Mouse (Mus musculus) hindbrain, embryonic 16.5 days (tissue): Measurements from ENCODE around the gene Cst11. TPM values are rescaled to one million over a fixed set of nuclear protein-coding genes. Genes with fewer than 3 reads are reported as not detected.

ENCODE experiments used
- polyA plus RNA-seq: library from polyadenylated mRNA; unstranded; fragments of >200 nt; fragmentation: Nextera tagmentation; extraction: Ambion mirVana; gene quantifications from 2 replicates; pipeline ENCODE4 v1.2.1, GENCODE M21; 2015

Cst11 gene
- polyA plus RNA-seq, 1 experiment from 2014 or later: not detected

Other genes with a start within 250 kb of the Cst11 start
- 40.9 and 42.0 TPM in 2 replicates for gene Nxt1, start 98.9 kb downstream of the Cst11 start, polyA plus RNA-seq
- gene Gzf1, start 90.5 kb downstream of the Cst11 start, polyA plus RNA-seq: 15.0 and 17.0 TPM in 2 replicates
- 96.5 and 98.0 TPM in 2 replicates for gene Napb, start 39.0 kb downstream of the Cst11 start, polyA plus RNA-seq
- not detected in 2 replicates for gene Cstl1, start 21.1 kb downstream of the Cst11 start, polyA plus RNA-seq
- not detected in 2 replicates for gene 8030411F24Rik, start 10.5 kb upstream of the Cst11 start, polyA plus RNA-seq
- not detected in 2 replicates for gene Cst12, start 17.9 kb upstream of the Cst11 start, polyA plus RNA-seq
- not detected in 2 replicates for gene Cst8, start 27.3 kb upstream of the Cst11 start, polyA plus RNA-seq
- gene Cst13, start 48.6 kb upstream of the Cst11 start, polyA plus RNA-seq: not detected in 2 replicates
- gene Cst9, start 63.6 kb upstream of the Cst11 start, polyA plus RNA-seq: not detected in 2 replicates
- not detected in 2 replicates for gene 9230104L09Rik, start 93.5 kb upstream of the Cst11 start, polyA plus RNA-seq
- gene Cst3, start 104.2 kb upstream of the Cst11 start, polyA plus RNA-seq: 757 and 946 TPM in 2 replicates
- gene Gm1330, start 231.8 kb upstream of the Cst11 start, polyA plus RNA-seq: not detected in 2 replicates
- not detected in 2 replicates for gene Gm10750, start 245.7 kb upstream of the Cst11 start, polyA plus RNA-seq